Mouse (Mus musculus) central nervous system, embryonic 11.5 days (tissue): Measurements from ENCODE around the gene Btbd35f28. TPM values are rescaled to one million over a fixed set of nuclear protein-coding genes. Genes with fewer than 3 reads are reported as not detected.

Experiments
- polyA plus RNA-seq: library from polyadenylated mRNA; depleted of rRNA; stranded (reverse); fragments of >200 nt; gene quantifications from 2 replicates; pipeline ENCODE4 v1.2.3, GENCODE M21; 2012; rRNA removed

Btbd35f28 gene
- polyA plus RNA-seq: not detected in 2 replicates

GRCm38 (mm10) chrX:4196276-4196675, at the start of gene Btbd35f28:
Gene Btbd35f28, plus strand, starts transcription at chrX:4196576.

Other genes with a start within 250 kb of the Btbd35f28 start
- not detected in 2 replicates for gene Btbd35f16, start 239.6 kb upstream of the Btbd35f28 start, polyA plus RNA-seq
- not detected in 2 replicates for gene Btbd35f3, start 158.9 kb upstream of the Btbd35f28 start, polyA plus RNA-seq
- not detected in 2 replicates for gene Btbd35f20, start 94.7 kb downstream of the Btbd35f28 start, polyA plus RNA-seq
- gene Btbd35f17, start 174.1 kb downstream of the Btbd35f28 start, polyA plus RNA-seq: not detected in 2 replicates